Mouse (Mus musculus) heart, postnatal 0 days (tissue): ENCODE results near the gene Ttc6. TPM values are rescaled to one million over a fixed set of nuclear protein-coding genes. Genes with fewer than 3 reads are reported as not detected.

ENCODE experiments used
- ATAC-seq: fragments of 200-750 bp; cut with Nextera tagmentation; 2 replicates; pipeline ENCODE4 v1.8.0; 2017; ENCODE audit warnings: low read depth, moderate number of reproducible peaks, moderate library complexity; ENCODE audit not compliant: insufficient read depth
- DNase-seq: peaks from one replicate; pipeline ENCODE4 v3.0.0-alpha.2; 2016; ENCODE audit warnings: low spot score
- H3K27ac ChIP-seq: fragments of 300-500 bp; sonication (generic); 2 replicates; pipeline ENCODE4 v1.5.1; 2014; ENCODE audit warnings: low read depth, mild to moderate bottlenecking
- H3K27me3 ChIP-seq: fragments of 300-500 bp; sonication (generic); 2 replicates; pipeline ENCODE4 v1.6.1; 2014; ENCODE audit warnings: low read length, mixed read lengths; ENCODE audit not compliant: control insufficient read depth, insufficient read depth
- H3K36me3 ChIP-seq: fragments of 300-500 bp; sonication (generic); replicated peaks from 2 replicates; pipeline ENCODE4 v1.6.1; 2014; ENCODE audit warnings: low read length, mixed read lengths; ENCODE audit not compliant: control insufficient read depth, insufficient read depth
- H3K4me1 ChIP-seq: fragments of 300-500 bp; sonication (generic); 2 replicates; pipeline ENCODE4 v1.6.1; 2014; ENCODE audit warnings: antibody characterized with exemption; ENCODE audit not compliant: control insufficient read depth, insufficient read depth
- H3K4me2 ChIP-seq: fragments of 300-500 bp; sonication (generic); 2 replicates; pipeline ENCODE4 v1.6.1; 2014; ENCODE audit warnings: low read depth, mild to moderate bottlenecking, low read length, moderate library complexity
- H3K4me3 ChIP-seq: fragments of 300-500 bp; sonication (generic); 2 replicates; pipeline ENCODE4 v1.5.1; 2014; ENCODE audit warnings: low read depth, low read length
- H3K9ac ChIP-seq: fragments of 300-500 bp; sonication (generic); replicated peaks from 2 replicates; pipeline ENCODE4 v1.6.1; 2014; ENCODE audit warnings: low read depth, low read length, mixed read lengths
- H3K9me3 ChIP-seq: fragments of 300-500 bp; sonication (generic); replicated peaks from 2 replicates; pipeline ENCODE4 v1.6.1; 2016; ENCODE audit warnings: low read length; ENCODE audit not compliant: control insufficient read depth
- CTCF ChIP-seq: IDR thresholded peaks from 2 replicates; pipeline ENCODE4 v1.5.1; 2016; ENCODE audit warnings: antibody characterized with exemption, control low read depth, low read depth
- EP300 ChIP-seq: IDR thresholded peaks from 2 replicates; pipeline ENCODE4 v1.6.1; 2016; ENCODE audit warnings: antibody characterized with exemption, low read depth
- WGBS: fragments of 180-500 bp; shearing (Covaris S2); extraction: QIAGEN DNeasy Blood & Tissue Kit; methylation state at CpG from one replicate; pipeline ENCODE4 v1.1.7; 2014; 5-methylcytosine and 5-hydroxymethylcytosine counted together
- polyA plus RNA-seq: library from polyadenylated mRNA; unstranded; fragments of >200 nt; fragmentation: Nextera tagmentation; extraction: Ambion mirVana; gene quantifications from 2 replicates; pipeline ENCODE4 v1.2.1, GENCODE M21; 2015
- total RNA-seq: library from RNA; depleted of rRNA; stranded (reverse); fragments of >200 nt; gene quantifications from 2 replicates; pipeline ENCODE4 v1.2.3, GENCODE M21; 2014; ENCODE audit warnings: low replicate concordance

Gene Ttc6
- total and polyA plus RNA-seq, 2 experiments from 2014 or later = 0.15 TPM; not detected in 1

DNA sequence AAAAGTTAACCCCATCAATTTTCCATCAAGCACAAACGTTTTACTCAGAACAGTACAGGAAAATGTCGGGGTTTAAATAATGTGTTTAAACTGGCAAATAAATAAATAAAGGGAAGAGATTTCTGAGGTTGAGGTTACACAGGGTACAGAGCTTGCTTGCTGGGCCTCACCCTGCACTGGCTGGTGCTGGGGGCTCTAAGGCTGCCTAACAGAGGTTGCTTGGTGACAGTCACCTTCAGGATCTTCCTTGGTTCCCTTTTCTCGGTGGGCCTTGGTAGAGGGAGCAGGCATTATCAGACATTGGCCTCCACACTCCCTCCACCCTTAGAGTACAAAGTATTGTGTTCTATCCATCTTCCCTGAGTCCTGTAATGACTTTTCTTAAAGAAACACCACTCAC is 11.6 kb upstream of the Ttc6 start:
- Histone ChIP-seq H3K27me3 (peaks cover 86% of the 10 kb centered on the region), H3K4me2 (no peak overlapping the region), H3K27ac (no peak overlapping the region), H3K9ac (no peak overlapping the region), H3K36me3 (no peaks in the 10 kb centered on the region), H3K4me3 (no peak overlapping the region), H3K4me1 (no peaks in the 10 kb centered on the region), H3K9me3 (no peaks in the 10 kb centered on the region)
- 12% methylated on average over 3 of the region's 3 CpGs for WGBS
- no peak for DNase-seq
- no peak for ATAC-seq
- TF ChIP-seq CTCF = no peak
- TF ChIP-seq EP300 = no peak

GRCm38 (mm10) chr12:57554091-57554490 is 9.8 kb upstream of the Ttc6 start:
- TF ChIP-seq CTCF (no peak), EP300 (no peak)
- peaks cover 68% of the 10 kb centered on the region for H3K27me3 ChIP-seq
- 42% methylated on average over 3 of the region's 3 CpGs for WGBS

GRCm38 (mm10) chr12:57571773-57572172 is 7.9 kb downstream of the Ttc6 start:
- no peak overlapping the region for H3K27ac ChIP-seq
- ATAC-seq = no peak
- H3K9ac ChIP-seq = no peak overlapping the region
- DNase-seq = no peak
- TF ChIP-seq EP300 (no peak), CTCF (no peak)
- H3K27me3 ChIP-seq = peaks cover 38% of the 10 kb centered on the region
- 5% methylated on average over 9 of the region's 9 CpGs for WGBS
- 0 out of 2 replicates have a peak, but pooled peaks cover 6% of the 10 kb centered on the region for H3K4me1 ChIP-seq
- no peaks in the 10 kb centered on the region for H3K9me3 ChIP-seq
- H3K36me3 ChIP-seq = no peaks in the 10 kb centered on the region
- 0 out of 2 replicates have a peak overlapping the region, but pooled peaks have one; percentile 3 for H3K4me3 ChIP-seq
- H3K4me2 ChIP-seq = peak overlapping the region; percentile 22

More at GRCm38 (mm10) chr12:57554091-57554490, 9.8 kb upstream of the Ttc6 start:
- H3K4me1 ChIP-seq = no peaks in the 10 kb centered on the region
- ATAC-seq = no peak
- H3K9ac ChIP-seq = no peak overlapping the region
- no peaks in the 10 kb centered on the region for H3K36me3 ChIP-seq
- H3K4me3 ChIP-seq = no peak overlapping the region
- H3K4me2 ChIP-seq = no peak overlapping the region
- DNase-seq = no peak
- H3K9me3 ChIP-seq = no peaks in the 10 kb centered on the region
- H3K27ac ChIP-seq = no peak overlapping the region

- Histone ChIP-seq H3K4me2 (no peak overlapping the region), H3K27ac (no peak overlapping the region), H3K4me1 (0 out of 2 replicates have a peak, but pooled peaks cover 6% of the 10 kb centered on the region), H3K9ac (no peak overlapping the region), H3K27me3 (peaks cover 40% of the 10 kb centered on the region), H3K36me3 (no peaks in the 10 kb centered on the region), H3K9me3 (no peaks in the 10 kb centered on the region), H3K4me3 (no peak overlapping the region)
- ATAC-seq = no peak
- DNase-seq = no peak
- no peak for TF ChIP-seq EP300
- no peak for TF ChIP-seq CTCF
Observed at GRCm38 (mm10) chr12:57572415-57572814, 8.5 kb downstream of the Ttc6 start.

GRCm38 (mm10) chr12:57575931-57576628 is 12.2 kb downstream of the Ttc6 start:
- H3K36me3 ChIP-seq = no peaks in the 10 kb centered on the region
- peak; percentile 28 for TF ChIP-seq CTCF
- no peak for TF ChIP-seq EP300
- peaks cover 40% of the 10 kb centered on the region for H3K27me3 ChIP-seq
- H3K4me1 ChIP-seq = 0 out of 2 replicates have a peak, but pooled peaks cover 6% of the 10 kb centered on the region
- no peak overlapping the region for H3K27ac ChIP-seq
- DNase-seq (peak; percentile 30), ATAC-seq (peak; percentile 83)
- no peak overlapping the region; the same call in 1 of the 2 replicates for H3K9ac ChIP-seq
- peak overlapping the region; percentile 60 for H3K4me2 ChIP-seq
- 3% methylated on average over 77 of the region's 81 CpGs for WGBS
- no peaks in the 10 kb centered on the region for H3K9me3 ChIP-seq
- peak overlapping the region; percentile 42 for H3K4me3 ChIP-seq
